Mouse (Mus musculus) heart, embryonic 15.5 days (tissue): ENCODE results near the gene Myo1e. TPM values are rescaled to one million over a fixed set of nuclear protein-coding genes. Genes with fewer than 3 reads are reported as not detected.

ENCODE experiments used
- ATAC-seq: fragments of 200-750 bp; cut with Nextera tagmentation; replicated peaks from 2 replicates; pipeline ENCODE4 v1.8.0; 2017; ENCODE audit warnings: low read depth, moderate TSS enrichment; ENCODE audit not compliant: insufficient number of reproducible peaks, insufficient read depth, low FRiP score
- H3K27ac ChIP-seq: fragments of 300-500 bp; sonication (generic); 2 replicates; pipeline ENCODE4 v1.5.1; 2015; ENCODE audit warnings: mild to moderate bottlenecking, inconsistent platforms
- H3K27me3 ChIP-seq: fragments of 300-500 bp; sonication (generic); 2 replicates; pipeline ENCODE4 v1.6.1; 2015; ENCODE audit warnings: inconsistent platforms
- H3K36me3 ChIP-seq: fragments of 300-500 bp; sonication (generic); 2 replicates; pipeline ENCODE4 v1.6.1; 2015; ENCODE audit warnings: mild to moderate bottlenecking, inconsistent platforms
- H3K4me1 ChIP-seq: fragments of 300-500 bp; sonication (generic); replicated peaks from 2 replicates; pipeline ENCODE4 v1.6.1; 2015; ENCODE audit warnings: inconsistent platforms
- H3K4me2 ChIP-seq: fragments of 300-500 bp; sonication (generic); 2 replicates; pipeline ENCODE4 v1.6.1; 2015; ENCODE audit warnings: inconsistent platforms, mild to moderate bottlenecking, moderate library complexity
- H3K4me3 ChIP-seq: fragments of 300-500 bp; sonication (generic); 2 replicates; pipeline ENCODE4 v1.5.1; 2015; ENCODE audit warnings: mild to moderate bottlenecking, inconsistent platforms
- H3K9ac ChIP-seq: fragments of 300-500 bp; sonication (generic); 2 replicates; pipeline ENCODE4 v1.6.1; 2015; ENCODE audit warnings: mild to moderate bottlenecking, inconsistent platforms
- H3K9me3 ChIP-seq: fragments of 300-500 bp; sonication (generic); replicated peaks from 2 replicates; pipeline ENCODE4 v1.6.1; 2016; ENCODE audit warnings: inconsistent platforms
- WGBS: fragments of 180-500 bp; shearing (Covaris S2); methylation state at CpG from one replicate; pipeline ENCODE4 v1.1.7; 2015; ENCODE audit warnings: mixed read lengths; 5-methylcytosine and 5-hydroxymethylcytosine counted together
- polyA plus RNA-seq: library from polyadenylated mRNA; unstranded; fragments of >200 nt; fragmentation: Nextera tagmentation; extraction: Ambion mirVana; gene quantifications from 2 replicates; pipeline ENCODE4 v1.2.1, GENCODE M21; 2015

The Myo1e gene
- polyA plus RNA-seq, 1 experiment from 2014 or later, result 11.8 TPM

DNA sequence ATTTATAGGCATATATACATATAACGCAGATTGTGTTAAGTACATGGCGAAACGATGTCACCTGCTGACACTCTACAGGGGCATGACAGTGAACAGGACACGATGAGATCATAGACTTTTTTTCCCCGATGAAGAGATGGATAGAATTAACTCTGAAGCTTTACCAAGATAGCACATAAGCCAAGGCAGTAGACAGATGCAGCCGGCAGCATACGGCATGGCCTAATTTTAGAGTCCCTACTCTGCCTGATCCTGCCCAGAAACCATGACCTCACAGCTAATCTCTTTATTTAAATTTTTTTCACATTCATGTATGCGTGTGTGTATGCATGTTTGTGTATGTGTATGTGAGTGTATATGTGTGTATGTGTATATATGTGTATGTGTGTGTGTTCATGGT is 9.2 kb upstream of the Myo1e start:
- no peaks in the 10 kb centered on the region; the same call in 1 of the 2 replicates for H3K4me1 ChIP-seq
- H3K27ac ChIP-seq, result no peak overlapping the region
- 44% methylated on average over 8 of the region's 8 CpGs for WGBS
- no peak; the same call in 1 of the 2 replicates for ATAC-seq
- no peaks in the 10 kb centered on the region for H3K27me3 ChIP-seq
- H3K4me2 ChIP-seq, result no peak overlapping the region
- 0 out of 2 replicates have a peak, but pooled peaks cover 3% of the 10 kb centered on the region for H3K9me3 ChIP-seq
- no peak overlapping the region for H3K9ac ChIP-seq
- no peak overlapping the region for H3K4me3 ChIP-seq
- H3K36me3 ChIP-seq, result no peaks in the 10 kb centered on the region

DNA sequence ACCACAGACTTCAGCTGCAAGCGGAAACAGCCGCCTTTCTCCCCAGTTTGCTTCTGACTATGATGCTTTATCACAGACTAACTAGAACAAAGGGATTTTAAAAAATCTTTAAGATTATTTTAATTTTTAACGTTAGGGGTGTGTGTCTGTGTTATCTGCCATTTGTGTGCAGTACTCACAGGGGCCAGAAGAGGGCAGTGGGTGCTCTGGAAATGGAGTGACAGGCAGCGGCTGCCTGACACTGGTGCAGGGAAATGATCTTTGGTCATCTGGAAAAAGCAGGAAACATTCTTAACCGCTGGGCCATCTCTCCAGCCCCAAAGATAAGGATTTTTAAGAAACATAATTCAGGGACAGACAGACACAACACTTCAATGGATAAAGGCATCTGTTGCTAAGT is 4.4 kb upstream of the Myo1e start:
- Histone ChIP-seq H3K27me3 (no peaks in the 10 kb centered on the region), H3K4me1 (no peaks in the 10 kb centered on the region), H3K9me3 (0 out of 2 replicates have a peak, but pooled peaks cover 3% of the 10 kb centered on the region), H3K9ac (no peak overlapping the region), H3K4me2 (no peak overlapping the region), H3K36me3 (no peaks in the 10 kb centered on the region), H3K4me3 (no peak overlapping the region), H3K27ac (no peak overlapping the region)
- WGBS, result 60% methylated on average over 5 of the region's 5 CpGs
- no peak for ATAC-seq

DNA sequence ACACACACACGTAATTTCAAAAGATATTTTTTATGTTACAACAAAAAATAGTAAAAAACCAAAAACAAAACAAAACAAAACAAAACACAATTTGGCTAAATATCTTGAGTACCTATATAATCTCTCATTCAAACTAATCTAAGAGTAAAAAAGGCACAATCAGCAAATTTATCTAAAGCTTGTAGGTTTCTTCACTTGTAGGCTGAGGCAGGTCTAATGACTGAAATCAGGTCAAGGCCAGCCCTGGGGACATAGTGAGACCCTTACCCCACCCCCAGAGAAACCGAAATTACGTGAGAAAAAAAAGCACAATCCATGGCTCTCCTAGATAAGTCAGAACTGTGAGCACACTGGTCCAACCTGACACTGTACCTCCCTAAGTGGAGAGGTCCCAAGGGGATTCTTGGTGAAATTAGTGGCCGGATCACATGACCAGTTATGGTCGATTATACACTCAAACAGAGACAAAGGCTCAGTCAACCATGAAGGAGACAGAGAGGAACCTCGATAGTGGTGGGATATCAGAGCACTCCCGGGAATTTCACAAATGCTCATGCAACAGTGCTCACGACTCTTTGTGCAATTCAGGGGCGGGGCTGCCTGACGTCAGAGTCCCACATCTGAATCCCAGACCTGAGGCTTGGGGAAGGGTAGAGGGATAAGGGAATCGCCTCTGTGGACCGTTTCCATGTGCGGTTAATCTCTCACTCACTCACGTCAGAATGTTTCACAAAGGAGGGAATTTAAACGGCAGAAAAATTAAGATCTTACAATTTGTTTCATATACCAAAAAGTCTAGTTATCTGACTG is 3.7 kb upstream of the Myo1e start:
- Histone ChIP-seq H3K27ac (no peak overlapping the region), H3K9ac (no peak overlapping the region), H3K4me3 (no peak overlapping the region), H3K36me3 (no peaks in the 10 kb centered on the region), H3K4me1 (no peaks in the 10 kb centered on the region), H3K9me3 (0 out of 2 replicates have a peak, but pooled peaks cover 3% of the 10 kb centered on the region), H3K4me2 (no peak overlapping the region), H3K27me3 (no peaks in the 10 kb centered on the region)
- ATAC-seq, result no peak
- WGBS, result 72% methylated on average over 15 of the region's 15 CpGs

DNA sequence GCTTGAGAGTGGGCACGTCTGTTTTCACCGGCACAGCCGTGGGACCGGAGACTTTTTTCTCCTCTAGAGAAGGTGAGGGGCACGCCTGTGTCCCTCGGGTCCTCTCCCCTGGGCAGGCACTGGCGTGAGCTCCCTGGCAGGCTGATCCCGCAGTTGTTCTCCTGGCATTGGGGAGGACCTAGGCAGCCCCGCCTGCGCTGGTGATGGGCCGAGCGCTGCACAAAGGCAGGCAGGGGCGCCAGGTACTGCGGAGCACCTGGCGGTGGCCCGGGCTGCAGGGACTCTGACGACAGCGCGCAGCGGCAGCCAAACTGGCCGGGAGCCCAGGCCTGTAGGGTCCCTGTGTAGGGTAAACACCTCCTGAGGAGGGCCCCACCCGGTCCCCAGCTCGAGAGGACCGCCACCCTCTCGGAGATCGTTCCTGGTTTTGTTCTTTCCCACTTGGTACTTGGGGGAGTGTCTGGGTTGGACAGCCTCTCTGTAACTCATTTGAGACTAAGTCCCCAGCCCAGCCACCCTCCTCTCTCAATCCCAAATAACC is 901 bp downstream of the Myo1e start:
- no peaks in the 10 kb centered on the region for H3K9me3 ChIP-seq
- H3K36me3 ChIP-seq, result no peaks in the 10 kb centered on the region
- no peaks in the 10 kb centered on the region for H3K27me3 ChIP-seq
- peak overlapping the region; percentile 95 for H3K4me2 ChIP-seq
- peak overlapping the region; percentile 93 for H3K27ac ChIP-seq
- under 1% methylated on average over 26 of the region's 26 CpGs for WGBS
- peak; percentile 44 for ATAC-seq
- peak overlapping the region; percentile 76 for H3K9ac ChIP-seq
- H3K4me3 ChIP-seq, result peak overlapping the region; percentile 60
- H3K4me1 ChIP-seq, result peaks cover 6% of the 10 kb centered on the region; the same call in 1 of the 2 replicates

DNA sequence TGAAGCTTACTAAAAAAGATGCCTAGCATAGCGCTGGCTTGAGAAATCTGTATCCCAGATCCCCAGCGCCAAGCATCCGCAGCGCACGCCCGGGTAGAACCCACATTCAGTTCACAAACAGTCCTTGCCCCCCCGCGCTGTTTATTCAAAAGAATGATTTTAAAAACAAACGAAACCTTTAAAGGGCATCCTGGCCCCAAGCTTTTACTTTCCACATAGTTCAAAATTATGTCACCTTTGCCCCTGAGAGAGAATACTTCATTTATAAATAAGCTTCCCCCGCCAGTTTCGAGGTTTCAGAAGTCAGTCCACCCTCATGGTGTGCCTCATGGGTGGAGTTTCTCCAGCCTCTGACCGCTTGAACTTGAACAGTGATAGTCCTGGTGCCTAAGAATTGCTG is 1.6 kb downstream of the Myo1e start:
- H3K9me3 ChIP-seq, result no peaks in the 10 kb centered on the region
- no peak for ATAC-seq
- 17% methylated on average over 12 of the region's 12 CpGs for WGBS
- H3K9ac ChIP-seq, result peak overlapping the region; percentile 76
- peak overlapping the region; percentile 93; the same call in 1 of the 2 replicates for H3K27ac ChIP-seq
- H3K27me3 ChIP-seq, result no peaks in the 10 kb centered on the region
- H3K4me3 ChIP-seq, result peak overlapping the region; percentile 60
- H3K36me3 ChIP-seq, result no peaks in the 10 kb centered on the region
- peaks cover 6% of the 10 kb centered on the region; the same call in 1 of the 2 replicates for H3K4me1 ChIP-seq
- H3K4me2 ChIP-seq, result peak overlapping the region; percentile 95

DNA sequence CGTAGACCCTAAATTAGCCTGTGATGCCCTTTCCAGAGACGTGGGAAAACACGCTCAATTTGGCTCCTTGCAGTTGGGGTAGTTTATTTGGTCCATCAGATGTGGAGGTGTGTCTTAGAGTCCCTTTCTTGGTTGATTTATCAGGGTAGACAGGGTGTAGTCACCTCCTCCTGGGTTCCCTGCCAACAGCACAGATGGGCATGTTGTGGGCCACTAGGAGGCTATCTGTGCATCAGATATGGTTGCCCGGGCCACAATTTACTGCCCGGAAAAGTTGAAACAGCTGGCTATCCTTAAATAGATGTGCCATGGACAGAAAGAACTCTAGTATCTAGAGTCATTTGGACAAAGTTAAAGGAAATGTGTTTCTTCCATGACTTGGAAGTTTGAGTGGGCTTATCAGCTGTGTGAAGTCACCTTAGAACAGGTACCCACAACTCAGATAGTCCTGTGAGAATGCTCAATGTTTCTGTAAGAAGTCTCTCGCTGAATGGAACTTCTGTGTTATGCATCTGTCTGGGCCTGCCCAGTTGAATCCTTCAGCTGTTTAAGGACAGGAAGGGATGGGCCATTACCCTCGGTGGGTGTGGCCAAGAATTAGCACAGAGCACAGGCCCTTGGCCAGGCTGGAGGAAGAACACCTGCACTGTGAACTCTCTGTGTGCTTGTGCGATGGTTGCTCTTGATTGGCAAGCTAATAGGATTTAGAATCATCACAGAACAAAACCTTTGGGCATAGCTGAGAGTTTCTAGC is 2.3 kb downstream of the Myo1e start:
- no peaks in the 10 kb centered on the region for H3K27me3 ChIP-seq
- H3K9me3 ChIP-seq, result no peaks in the 10 kb centered on the region
- 67% methylated on average over 8 of the region's 8 CpGs for WGBS
- peaks cover 6% of the 10 kb centered on the region; the same call in 1 of the 2 replicates for H3K4me1 ChIP-seq
- H3K9ac ChIP-seq, result no peak overlapping the region
- ATAC-seq, result no peak
- no peaks in the 10 kb centered on the region for H3K36me3 ChIP-seq
- H3K4me2 ChIP-seq, result peak overlapping the region; percentile 95
- H3K27ac ChIP-seq, result no peak overlapping the region
- H3K4me3 ChIP-seq, result no peak overlapping the region

DNA sequence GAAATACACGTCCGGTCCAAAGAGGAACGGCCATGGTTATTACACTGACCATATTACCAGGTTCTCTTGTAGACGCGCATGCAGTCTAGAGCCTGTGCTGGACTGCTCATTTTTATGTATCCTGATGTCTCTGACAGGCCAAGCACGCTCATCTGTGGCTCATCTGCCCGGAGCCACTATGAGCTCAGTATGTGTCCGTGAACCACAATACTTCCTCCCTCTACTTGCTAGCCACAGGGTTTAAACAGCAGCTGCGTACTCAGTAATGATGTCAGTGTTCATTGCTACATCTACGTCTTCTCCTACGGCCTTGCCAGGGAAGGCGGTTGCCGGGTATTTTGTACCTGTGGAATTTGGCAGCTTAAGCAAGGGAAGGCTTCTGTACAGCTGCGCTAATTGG is 4.5 kb downstream of the Myo1e start:
- no peaks in the 10 kb centered on the region for H3K9me3 ChIP-seq
- 84% methylated on average over 14 of the region's 14 CpGs for WGBS
- H3K4me2 ChIP-seq, result no peak overlapping the region
- H3K4me1 ChIP-seq, result peaks cover 6% of the 10 kb centered on the region; the same call in 1 of the 2 replicates
- H3K36me3 ChIP-seq, result no peaks in the 10 kb centered on the region
- H3K27me3 ChIP-seq, result no peaks in the 10 kb centered on the region
- no peak overlapping the region for H3K27ac ChIP-seq
- no peak overlapping the region for H3K9ac ChIP-seq
- ATAC-seq, result no peak
- H3K4me3 ChIP-seq, result no peak overlapping the region

DNA sequence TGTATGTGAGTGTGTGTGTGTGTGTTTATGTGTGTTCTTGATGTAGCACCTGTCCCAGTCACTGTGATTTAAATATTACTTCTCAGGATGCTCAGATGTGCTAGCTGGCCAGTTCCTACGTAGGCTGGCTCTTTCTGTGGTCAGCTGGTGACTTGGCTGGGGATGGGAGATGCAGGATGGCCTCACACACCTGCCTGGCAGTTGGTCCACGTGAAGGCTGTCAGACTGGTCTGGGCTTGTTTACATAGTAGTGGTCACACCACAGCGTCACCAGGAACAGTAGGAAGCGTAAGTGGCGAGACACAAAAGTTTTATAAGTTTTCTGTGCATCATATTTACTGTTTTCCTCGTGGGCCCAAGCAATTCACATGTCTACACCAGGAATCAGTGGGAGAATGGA is 9.4 kb downstream of the Myo1e start:
- no peak overlapping the region for H3K27ac ChIP-seq
- no peak overlapping the region for H3K4me2 ChIP-seq
- H3K36me3 ChIP-seq, result no peaks in the 10 kb centered on the region
- WGBS, result 79% methylated on average over 6 of the region's 6 CpGs
- H3K9ac ChIP-seq, result no peak overlapping the region
- H3K4me3 ChIP-seq, result no peak overlapping the region
- H3K4me1 ChIP-seq, result peaks cover 20% of the 10 kb centered on the region
- ATAC-seq, result no peak
- no peaks in the 10 kb centered on the region for H3K9me3 ChIP-seq
- no peaks in the 10 kb centered on the region for H3K27me3 ChIP-seq

DNA sequence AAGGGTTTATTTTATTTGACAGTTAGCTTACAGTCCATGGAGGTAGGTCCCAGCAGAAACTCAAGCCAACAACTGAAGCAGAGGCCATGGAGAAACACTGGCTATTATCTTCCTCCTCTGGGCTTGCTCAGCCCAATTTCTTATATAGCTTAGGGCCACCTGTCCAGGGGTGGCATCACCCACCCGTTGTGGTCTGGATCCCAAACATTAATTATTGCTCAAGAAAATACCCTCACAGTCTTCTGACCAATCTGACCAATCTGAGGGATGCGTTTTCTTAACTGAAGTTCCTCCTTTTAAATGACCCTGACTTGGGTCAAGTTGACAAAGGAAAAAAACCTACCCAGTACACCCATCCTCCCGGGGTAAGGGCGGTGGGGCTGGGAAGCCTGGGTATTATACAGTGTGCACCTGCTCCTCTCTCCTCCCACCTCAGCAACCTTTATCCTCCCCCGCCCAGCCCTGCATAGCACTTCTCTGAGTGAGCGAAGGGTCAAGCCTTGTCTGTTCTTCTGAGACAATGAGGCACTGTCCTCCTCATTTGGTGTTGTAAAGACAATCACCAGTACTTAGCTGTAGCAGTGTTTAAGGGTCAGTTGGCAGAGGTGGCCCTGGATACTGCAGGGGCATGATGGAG is 12.3 kb downstream of the Myo1e start:
- H3K36me3 ChIP-seq, result no peaks in the 10 kb centered on the region
- 78% methylated on average over 6 of the region's 6 CpGs for WGBS
- no peak overlapping the region for H3K9ac ChIP-seq
- H3K4me2 ChIP-seq, result no peak overlapping the region
- peaks cover 38% of the 10 kb centered on the region for H3K4me1 ChIP-seq
- no peak overlapping the region for H3K4me3 ChIP-seq
- H3K27me3 ChIP-seq, result no peaks in the 10 kb centered on the region
- no peaks in the 10 kb centered on the region for H3K9me3 ChIP-seq
- ATAC-seq, result no peak
- H3K27ac ChIP-seq, result no peak overlapping the region

DNA sequence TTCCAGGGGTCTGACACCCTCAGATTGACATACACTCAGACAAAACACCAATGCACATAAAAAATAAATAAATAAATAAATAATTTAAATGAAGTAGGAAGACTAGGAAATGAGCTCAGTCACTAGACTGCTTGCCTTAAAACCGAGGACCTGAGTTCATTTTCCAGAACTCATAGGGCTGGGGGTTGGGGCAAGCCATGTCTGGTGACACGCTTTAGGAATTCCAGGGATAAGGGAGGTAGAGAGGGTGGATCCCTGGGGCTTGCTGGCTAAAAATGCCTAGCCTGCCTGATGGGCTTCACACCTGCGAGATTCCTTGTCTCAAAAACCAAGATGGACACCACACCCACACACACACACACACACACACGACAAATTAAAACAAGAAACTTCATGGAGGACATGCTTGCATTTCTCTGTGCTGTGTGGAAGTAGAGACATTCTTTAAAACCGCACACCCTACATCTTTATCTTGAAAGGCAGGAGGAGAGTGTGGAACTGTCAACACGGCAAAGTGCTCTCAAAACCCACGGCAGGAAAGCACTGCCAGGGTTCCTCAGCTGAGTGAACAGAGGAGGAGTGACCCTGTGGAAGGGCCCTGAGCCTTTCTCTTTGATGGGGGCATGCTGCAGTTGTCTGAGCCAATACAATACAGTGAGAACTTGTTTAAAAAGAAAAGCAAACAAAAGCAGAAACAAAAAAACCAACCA is 13.5 kb downstream of the Myo1e start:
- Histone ChIP-seq H3K27me3 (no peaks in the 10 kb centered on the region), H3K36me3 (no peaks in the 10 kb centered on the region), H3K27ac (peak overlapping the region; percentile 10), H3K9me3 (no peaks in the 10 kb centered on the region), H3K9ac (no peak overlapping the region), H3K4me1 (peaks cover 39% of the 10 kb centered on the region), H3K4me3 (no peak overlapping the region), H3K4me2 (peak overlapping the region; percentile 34)
- 23% methylated on average over 7 of the region's 7 CpGs for WGBS
- peak; percentile 53; the same call in 1 of the 2 replicates for ATAC-seq
